Mouse (Mus musculus) limb, embryonic 13.5 days (tissue): ENCODE data around the gene Cdan1. TPM values are rescaled to one million over a fixed set of nuclear protein-coding genes. Genes with fewer than 3 reads are reported as not detected.
"Not testable (repeated sequence)": the region's sequence is repeated elsewhere in the genome, so short reads cannot be mapped to it uniquely, and the experiment has no call there.

Experiments
- ATAC-seq: fragments of 200-750 bp; cut with Nextera tagmentation; 2 replicates; pipeline ENCODE4 v1.8.0; 2017; ENCODE audit warnings: low read depth, moderate number of reproducible peaks, moderate TSS enrichment; ENCODE audit not compliant: low FRiP score
- H3K27ac ChIP-seq: fragments of 300-500 bp; sonication (generic); 2 replicates; pipeline ENCODE4 v1.5.1; 2015; ENCODE audit warnings: inconsistent platforms, mild to moderate bottlenecking, moderate library complexity
- H3K27me3 ChIP-seq: fragments of 300-500 bp; sonication (generic); 2 replicates; pipeline ENCODE4 v1.6.1; 2015; ENCODE audit warnings: mild to moderate bottlenecking, inconsistent platforms
- H3K36me3 ChIP-seq: fragments of 300-500 bp; sonication (generic); 2 replicates; pipeline ENCODE4 v1.6.1; 2015; ENCODE audit warnings: inconsistent platforms, mild to moderate bottlenecking, moderate library complexity
- H3K4me1 ChIP-seq: fragments of 300-500 bp; sonication (generic); 2 replicates; pipeline ENCODE4 v1.6.1; 2015; ENCODE audit warnings: inconsistent platforms
- H3K4me2 ChIP-seq: fragments of 300-500 bp; sonication (generic); replicated peaks from 2 replicates; pipeline ENCODE4 v1.6.1; 2015; ENCODE audit warnings: inconsistent platforms, mild to moderate bottlenecking, moderate library complexity
- H3K4me3 ChIP-seq: fragments of 300-500 bp; sonication (generic); 2 replicates; pipeline ENCODE4 v1.5.1; 2015; ENCODE audit warnings: moderate library complexity, mild to moderate bottlenecking, inconsistent platforms
- H3K9ac ChIP-seq: fragments of 300-500 bp; sonication (generic); 2 replicates; pipeline ENCODE4 v1.6.1; 2015; ENCODE audit warnings: mild to moderate bottlenecking, inconsistent platforms
- H3K9me3 ChIP-seq: fragments of 300-500 bp; sonication (generic); 2 replicates; pipeline ENCODE4 v1.6.1; 2016; ENCODE audit warnings: inconsistent platforms
- WGBS: fragments of 180-500 bp; shearing (Covaris S2); methylation state at CpG from one replicate; pipeline ENCODE4 v1.1.7; 2015; 5-methylcytosine and 5-hydroxymethylcytosine counted together
- polyA plus RNA-seq: library from polyadenylated mRNA; unstranded; fragments of >200 nt; fragmentation: Nextera tagmentation; extraction: Ambion mirVana; gene quantifications from 2 replicates; pipeline ENCODE4 v1.2.1, GENCODE M21; 2015

The Cdan1 gene
- polyA plus RNA-seq, 1 experiment from 2014 or later: 8.1 TPM

DNA sequence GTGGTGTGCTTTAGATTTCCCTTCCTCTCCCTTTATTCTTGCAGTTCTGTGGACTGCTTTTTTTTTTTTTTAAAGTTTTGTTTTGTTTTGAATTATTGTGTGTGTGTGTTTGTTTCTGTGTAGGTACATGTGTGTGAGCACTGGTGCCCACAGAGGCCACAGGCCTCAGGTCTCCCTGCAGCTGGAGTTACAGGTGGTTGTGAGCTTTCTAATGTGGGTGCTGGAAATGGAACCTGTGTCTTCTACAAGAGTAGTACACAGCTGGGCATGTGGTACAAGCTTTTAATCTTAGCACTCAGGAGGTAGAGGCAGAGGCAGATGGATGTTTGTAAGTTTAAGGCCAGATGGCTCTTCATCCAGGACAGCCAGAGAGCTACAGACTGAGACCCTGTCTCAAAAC is 142.9 kb downstream of the Cdan1 start:
- Histone ChIP-seq H3K9me3 (no peaks in the 10 kb centered on the region), H3K4me2 (no peak overlapping the region), H3K27ac (no peak overlapping the region), H3K27me3 (no peaks in the 10 kb centered on the region), H3K4me1 (no peaks in the 10 kb centered on the region), H3K9ac (no peak overlapping the region), H3K36me3 (peaks cover 17% of the 10 kb centered on the region), H3K4me3 (no peak overlapping the region)
- no peak for ATAC-seq

DNA sequence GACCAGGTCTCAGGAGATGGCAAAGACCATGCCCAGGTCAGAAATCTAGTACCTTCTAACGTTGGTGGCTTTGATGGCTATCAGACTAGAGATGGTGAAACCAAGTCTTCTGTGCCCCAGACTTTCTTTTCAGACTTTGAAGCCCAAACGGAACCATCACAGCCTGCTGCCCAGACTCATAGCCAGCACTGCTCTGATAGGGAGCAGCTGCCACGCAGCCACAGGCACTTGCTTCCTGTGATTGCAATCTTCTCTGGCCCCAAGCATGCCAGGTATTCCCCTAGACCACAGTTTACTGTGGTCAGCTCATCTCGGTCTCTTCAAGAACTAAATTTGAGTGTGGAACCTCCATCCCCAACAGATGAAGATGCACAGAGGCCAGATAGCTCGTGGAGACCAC is 147.3 kb downstream of the Cdan1 start:
- peaks cover 49% of the 10 kb centered on the region for H3K36me3 ChIP-seq
- 73% methylated on average over 5 of the region's 5 CpGs for WGBS
- H3K4me1 ChIP-seq: no peaks in the 10 kb centered on the region
- H3K9me3 ChIP-seq: no peaks in the 10 kb centered on the region
- ATAC-seq: no peak
- no peak overlapping the region for H3K4me3 ChIP-seq
- no peak overlapping the region for H3K9ac ChIP-seq
- H3K4me2 ChIP-seq: no peak overlapping the region
- no peak overlapping the region for H3K27ac ChIP-seq
- no peaks in the 10 kb centered on the region for H3K27me3 ChIP-seq

DNA sequence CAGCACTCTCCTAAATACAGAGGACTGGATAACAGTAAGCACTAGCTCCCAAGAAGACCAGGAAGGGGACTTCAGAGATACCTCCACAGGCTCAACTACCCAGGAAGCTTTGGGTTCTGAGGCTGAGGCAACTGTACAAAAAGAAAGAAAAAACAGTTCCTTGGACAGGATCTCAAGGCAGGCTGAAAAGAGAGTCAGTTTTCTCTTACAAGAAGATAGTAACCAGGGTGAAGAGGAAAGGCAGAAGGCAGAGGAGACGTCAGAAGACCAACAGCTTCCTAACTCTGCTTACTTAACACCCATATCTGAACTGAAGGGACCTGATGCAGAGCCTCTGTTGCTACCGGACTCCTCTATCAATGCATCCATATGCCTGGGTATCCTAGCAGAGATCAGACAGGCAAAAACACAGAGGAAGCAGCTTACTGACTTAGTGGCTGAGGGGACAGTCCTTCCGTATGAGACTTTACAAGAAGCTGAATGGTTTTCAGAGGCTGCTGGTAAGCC is 149.5 kb downstream of the Cdan1 start:
- Histone ChIP-seq H3K4me2 (no peak overlapping the region), H3K27me3 (no peaks in the 10 kb centered on the region), H3K4me3 (no peak overlapping the region), H3K27ac (no peak overlapping the region), H3K36me3 (peaks cover 67% of the 10 kb centered on the region), H3K9ac (no peak overlapping the region), H3K9me3 (no peaks in the 10 kb centered on the region), H3K4me1 (no peaks in the 10 kb centered on the region)
- no peak for ATAC-seq
- WGBS: 84% methylated on average over 3 of the region's 3 CpGs

- ATAC-seq: no peak
- Histone ChIP-seq H3K4me1 (no peaks in the 10 kb centered on the region), H3K27ac (no peak overlapping the region), H3K36me3 (peaks cover 76% of the 10 kb centered on the region), H3K9me3 (no peaks in the 10 kb centered on the region), H3K4me2 (no peak overlapping the region), H3K27me3 (no peaks in the 10 kb centered on the region), H3K9ac (no peak overlapping the region), H3K4me3 (no peak overlapping the region)
- WGBS: 80% methylated on average over 5 of the region's 5 CpGs
These were observed 152.2 kb downstream of the Cdan1 start for GRCm38 (mm10) chr2:120697767-120698166.

DNA sequence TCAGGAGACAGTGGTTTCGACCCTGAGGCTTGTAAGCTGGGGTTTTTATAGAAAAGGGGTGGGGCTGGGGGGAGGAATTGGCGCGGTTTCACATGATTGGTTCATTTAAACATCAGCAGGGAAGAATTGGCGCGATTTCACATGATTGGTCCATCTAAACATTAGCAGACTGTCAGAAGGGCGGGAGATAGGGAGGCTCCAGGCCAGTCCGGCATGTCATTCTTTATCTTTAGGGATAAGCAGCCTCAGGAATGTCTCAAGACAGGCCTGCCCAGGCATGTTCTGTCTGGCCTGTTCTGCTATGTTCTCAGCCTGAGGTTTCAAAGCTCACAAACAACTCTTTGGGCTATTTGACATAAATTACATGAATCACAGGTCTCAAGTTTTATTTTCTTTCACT is 168.8 kb downstream of the Cdan1 start:
- H3K36me3 ChIP-seq: peaks cover 12% of the 10 kb centered on the region
- not testable (repeated sequence) for H3K4me1 ChIP-seq, H3K27ac ChIP-seq, H3K9me3 ChIP-seq, H3K27me3 ChIP-seq, H3K4me2 ChIP-seq, H3K4me3 ChIP-seq, ATAC-seq, H3K9ac ChIP-seq
- 83% methylated on average over 7 of the region's 7 CpGs for WGBS

- ATAC-seq: no peak
- Histone ChIP-seq H3K27ac (no peak overlapping the region), H3K4me1 (no peaks in the 10 kb centered on the region), H3K36me3 (peaks cover 6% of the 10 kb centered on the region; the same call in 1 of the 2 replicates), H3K27me3 (no peaks in the 10 kb centered on the region), H3K9ac (no peak overlapping the region), H3K4me3 (no peak overlapping the region), H3K9me3 (no peaks in the 10 kb centered on the region), H3K4me2 (no peak overlapping the region)
- 86% methylated on average over 2 of the region's 2 CpGs for WGBS
These were observed 179.7 kb downstream of the Cdan1 start for GRCm38 (mm10) chr2:120670253-120670652.

GRCm38 (mm10) chr2:120667446-120667845 is 182.5 kb downstream of the Cdan1 start:
- no peaks in the 10 kb centered on the region for H3K4me1 ChIP-seq
- no peak for ATAC-seq
- WGBS: 88% methylated on average over 2 of the region's 2 CpGs
- no peak overlapping the region for H3K9ac ChIP-seq
- no peak overlapping the region for H3K4me2 ChIP-seq
- no peak overlapping the region for H3K27ac ChIP-seq
- H3K36me3 ChIP-seq: peaks cover 6% of the 10 kb centered on the region; the same call in 1 of the 2 replicates
- no peaks in the 10 kb centered on the region for H3K27me3 ChIP-seq
- H3K9me3 ChIP-seq: no peaks in the 10 kb centered on the region
- H3K4me3 ChIP-seq: no peak overlapping the region

Other genes starting within 250 kb of the Cdan1 start
- gene Haus2, start 240.7 kb downstream of the Cdan1 start, polyA plus RNA-seq: 26.4 and 27.1 TPM in 2 replicates
- 26.3 and 27.9 TPM in 2 replicates for gene Lrrc57, start 240.6 kb downstream of the Cdan1 start, polyA plus RNA-seq
- 5.6 and 5.8 TPM in 2 replicates for gene Stard9, start 221.0 kb downstream of the Cdan1 start, polyA plus RNA-seq
- gene Ttbk2, start 476 bp upstream of the Cdan1 start, polyA plus RNA-seq: 4.6 and 4.9 TPM in 2 replicates
- 32.4 and 35.4 TPM in 2 replicates for gene Ubr1, start 120.6 kb upstream of the Cdan1 start, polyA plus RNA-seq
- gene Tmem62, start 126.9 kb upstream of the Cdan1 start, polyA plus RNA-seq: 1.8 and 2.1 TPM in 2 replicates
- gene Ccndbp1, start 158.3 kb upstream of the Cdan1 start, polyA plus RNA-seq: 39.3 and 42.0 TPM in 2 replicates
- gene Epb42, start 186.9 kb upstream of the Cdan1 start, polyA plus RNA-seq: 1.1 and 1.2 TPM in 2 replicates
- not detected in 2 replicates for gene Tgm5, start 235.7 kb upstream of the Cdan1 start, polyA plus RNA-seq